Mouse (Mus musculus): ENCODE results near the gene Eif3l. TPM values are rescaled to one million over a fixed set of nuclear protein-coding genes. Genes with fewer than 3 reads are reported as not detected.

Eif3l gene
- total and polyA plus RNA-seq, 3 experiments = 301 to 442 (median 394) TPM

GRCm38 (mm10) chr15:79100391-79100790, 25.4 kb downstream of the Eif3l start:
- Histone ChIP-seq H3K27ac (ENCODE audit: control insufficient read depth, low read depth, low read length) (no peak overlapping the region), H3K9ac (ENCODE audit: control insufficient read depth, low read depth, low read length, poor library complexity, severe bottlenecking) (no peak overlapping the region), H3K4me3 (ENCODE audit: control insufficient read depth in 1 of 2, insufficient read depth in 1 of 2, low read depth in 2 of 2, low read length in 2 of 2) (no peak overlapping the region), H3K9me3 (replicated peaks; ENCODE audit: insufficient read depth, low read length) (no peaks in the 10 kb centered on the region), H3K36me3 (ENCODE audit: control insufficient read depth in 1 of 2, insufficient read depth in 2 of 2, low read length in 2 of 2) (peaks cover 0 to 2% of the 10 kb centered on the region in 2 experiments; a peak in 1 of 4 replicates), H3K79me2 (ENCODE audit: control insufficient read depth, insufficient read depth, low read length, poor library complexity) (no peaks in the 10 kb centered on the region), H3K27me3 (ENCODE audit: control insufficient read depth in 1 of 2, insufficient read depth in 2 of 2, low read length in 2 of 2) (no peaks in the 10 kb centered on the region), H3K4me1 (ENCODE audit: control insufficient read depth in 1 of 2, insufficient read depth in 2 of 2, low read length in 2 of 2) (peaks cover 0 to 3% of the 10 kb centered on the region in 2 experiments; a peak in 1 of 4 replicates)
- no peak for DNase-seq (ENCODE audit: low read depth, low spot score)
- no peak for TF ChIP-seq EP300 (IDR thresholded peaks at IDR 0.05; ENCODE audit: low read depth in 1 of 2, low read length in 2 of 2)
- no peak for TF ChIP-seq JUND (IDR thresholded peaks at IDR 0.05; ENCODE audit: low read depth, low read length)
- no peak for TF ChIP-seq TCF12 (IDR thresholded peaks at IDR 0.05; ENCODE audit: low read depth, low read length)

- TF ChIP-seq ELF1 (IDR thresholded peaks at IDR 0.05; ENCODE audit: low read depth, low read length) (no peak), TAL1 (IDR thresholded peaks at IDR 0.05; ENCODE audit: low read length) (no peak), POLR2AphosphoS5 (IDR thresholded peaks at IDR 0.05; ENCODE audit: borderline replicate concordance, low read depth, low read length) (no peak), CTCF (IDR thresholded peaks at IDR 0.05 in 2 of 3, conservative IDR thresholded peaks at IDR 0.05 in 1 of 3; ENCODE audit: control insufficient read depth in 1 of 3, insufficient read depth in 1 of 3, low read depth in 2 of 3, low read length in 3 of 3, poor library complexity in 1 of 3, severe bottlenecking in 1 of 3) (no peak), MYB (IDR thresholded peaks at IDR 0.05; ENCODE audit: low read depth, low read length) (no peak), ZC3H11A (IDR thresholded peaks at IDR 0.05; ENCODE audit: low read depth, low read length) (no peak), GABPA (IDR thresholded peaks at IDR 0.05; ENCODE audit: low read depth, low read length) (no peak), MYC (IDR thresholded peaks at IDR 0.05; ENCODE audit: low read depth, low read length) (no peak), ETS1 (IDR thresholded peaks at IDR 0.05; ENCODE audit: low read depth, low read length) (no peak), POLR2A (IDR thresholded peaks at IDR 0.05; ENCODE audit: control insufficient read depth in 1 of 2, insufficient read depth in 1 of 2, low read depth in 1 of 2, low read length in 2 of 2, poor library complexity in 1 of 2) (no peak), GATA1 (IDR thresholded peaks at IDR 0.05; ENCODE audit: low read depth, low read length) (no peak), CHD1 (IDR thresholded peaks at IDR 0.05; ENCODE audit: low read depth, low read length) (no peak), USF1 (IDR thresholded peaks at IDR 0.05; ENCODE audit: low read depth, low read length) (no peak)
- H3K79me2 ChIP-seq (ENCODE audit: control insufficient read depth, insufficient read depth, low read length, poor library complexity) = no peaks in the 10 kb centered on the region
- peaks cover 0 to 3% of the 10 kb centered on the region in 2 experiments; a peak in 1 of 4 replicates for H3K4me1 ChIP-seq (ENCODE audit: control insufficient read depth in 1 of 2, insufficient read depth in 2 of 2, low read length in 2 of 2)
- no peaks in the 10 kb centered on the region for H3K9me3 ChIP-seq (replicated peaks; ENCODE audit: insufficient read depth, low read length)
- H3K36me3 ChIP-seq (ENCODE audit: control insufficient read depth in 1 of 2, insufficient read depth in 2 of 2, low read length in 2 of 2) = peaks cover 0 to 2% of the 10 kb centered on the region in 2 experiments; a peak in 1 of 4 replicates
- H3K9ac ChIP-seq (ENCODE audit: control insufficient read depth, low read depth, low read length, poor library complexity, severe bottlenecking) = no peak overlapping the region
- H3K27ac ChIP-seq (ENCODE audit: control insufficient read depth, low read depth, low read length) = no peak overlapping the region
- no peak overlapping the region for H3K4me3 ChIP-seq (ENCODE audit: control insufficient read depth in 1 of 2, insufficient read depth in 1 of 2, low read depth in 2 of 2, low read length in 2 of 2)
- DNase-seq (ENCODE audit: low read depth, low spot score) = no peak
- H3K27me3 ChIP-seq (ENCODE audit: control insufficient read depth in 1 of 2, insufficient read depth in 2 of 2, low read length in 2 of 2) = no peaks in the 10 kb centered on the region
Measured at GRCm38 (mm10) chr15:79101531-79101930, 26.6 kb downstream of the Eif3l start.
